Mouse (Mus musculus) stomach, postnatal 0 days (tissue): ENCODE results near the gene Gid8. TPM values are rescaled to one million over a fixed set of nuclear protein-coding genes. Genes with fewer than 3 reads are reported as not detected.
"Not testable (repeated sequence)": the region's sequence is repeated elsewhere in the genome, so short reads cannot be mapped to it uniquely, and the experiment has no call there.

Experiments
- ATAC-seq: fragments of 200-750 bp; cut with Nextera tagmentation; 2 replicates; pipeline ENCODE4 v1.8.0; 2017; ENCODE audit not compliant: low FRiP score, low TSS enrichment
- DNase-seq: peaks from one replicate; pipeline ENCODE4 v3.0.0-alpha.2; 2016; ENCODE audit warnings: low spot score
- H3K27ac ChIP-seq: fragments of 300-500 bp; sonication (generic); replicated peaks from 2 replicates; pipeline ENCODE4 v1.5.1; 2014; ENCODE audit warnings: mild to moderate bottlenecking, control low read depth
- H3K27me3 ChIP-seq: fragments of 300-500 bp; sonication (generic); 2 replicates; pipeline ENCODE4 v1.6.1; 2014; ENCODE audit warnings: low read length; ENCODE audit not compliant: control insufficient read depth, insufficient read depth
- H3K36me3 ChIP-seq: fragments of 300-500 bp; sonication (generic); 2 replicates; pipeline ENCODE4 v1.6.1; 2014; ENCODE audit warnings: low read length, mixed read lengths; ENCODE audit not compliant: control insufficient read depth, insufficient read depth
- H3K4me1 ChIP-seq: fragments of 300-500 bp; sonication (generic); replicated peaks from 2 replicates; pipeline ENCODE4 v1.6.1; 2014; ENCODE audit warnings: antibody characterized with exemption; ENCODE audit not compliant: control insufficient read depth, insufficient read depth
- H3K4me2 ChIP-seq: fragments of 300-500 bp; sonication (generic); replicated peaks from 2 replicates; pipeline ENCODE4 v1.6.1; 2014; ENCODE audit warnings: low read depth, mild to moderate bottlenecking, control low read depth, moderate library complexity
- H3K4me3 ChIP-seq: fragments of 300-500 bp; sonication (generic); 2 replicates; pipeline ENCODE4 v1.5.1; 2014; ENCODE audit warnings: low read depth, low read length, control low read depth
- H3K9ac ChIP-seq: fragments of 300-500 bp; sonication (generic); 2 replicates; pipeline ENCODE4 v1.6.1; 2014; ENCODE audit warnings: mild to moderate bottlenecking, low read length, control low read depth, mixed read lengths
- H3K9me3 ChIP-seq: fragments of 300-500 bp; sonication (generic); 2 replicates; pipeline ENCODE4 v1.6.1; 2016; ENCODE audit warnings: low read length; ENCODE audit not compliant: control insufficient read depth
- CTCF ChIP-seq: IDR thresholded peaks from 2 replicates; pipeline ENCODE4 v1.5.1; 2016; ENCODE audit warnings: antibody characterized with exemption, low read depth, mild to moderate bottlenecking, moderate library complexity
- EP300 ChIP-seq: optimal IDR thresholded peaks from 2 replicates; pipeline ENCODE3; 2016; ENCODE audit warnings: antibody characterized with exemption
- WGBS: fragments of 180-500 bp; shearing (Covaris S2); extraction: QIAGEN DNeasy Blood & Tissue Kit; methylation state at CpG from one replicate; pipeline ENCODE4 v1.1.7; 2014; 5-methylcytosine and 5-hydroxymethylcytosine counted together
- polyA plus RNA-seq: library from polyadenylated mRNA; unstranded; fragments of >200 nt; fragmentation: Nextera tagmentation; extraction: Ambion mirVana; gene quantifications from 2 replicates; pipeline ENCODE4 v1.2.1, GENCODE M21; 2015

The Gid8 gene
- polyA plus RNA-seq, 1 experiment from 2014 or later, result 60.7 TPM

DNA sequence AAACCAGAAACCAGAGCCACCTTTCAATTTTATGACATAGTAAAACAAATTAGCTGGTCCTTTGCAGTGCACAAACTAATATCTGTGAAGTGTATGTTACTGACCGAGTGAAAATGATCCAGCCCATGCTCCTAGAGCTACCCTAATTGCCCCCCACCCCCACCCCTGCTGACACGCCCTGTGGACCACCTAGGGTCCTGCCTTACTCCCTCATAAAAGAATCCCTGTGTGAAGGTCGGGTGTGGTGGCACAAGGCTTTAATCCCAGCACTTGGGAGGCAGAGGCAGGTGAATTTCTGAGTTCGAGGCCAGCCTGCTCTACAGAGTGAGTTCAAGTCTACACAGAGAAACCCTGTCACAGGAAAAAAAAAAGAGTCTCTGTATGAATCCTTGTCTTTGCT is 1.6 kb downstream of the Gid8 start:
- DNase-seq (no peak), ATAC-seq (no peak)
- H3K36me3 ChIP-seq, result peaks cover 6% of the 10 kb centered on the region
- TF ChIP-seq EP300 (no peak), CTCF (no peak)
- H3K4me2 ChIP-seq, result peak overlapping the region; percentile 68
- H3K4me3 ChIP-seq, result peak overlapping the region; percentile 99
- WGBS, result 61% methylated on average over 4 of the region's 4 CpGs
- H3K27ac ChIP-seq, result peak overlapping the region; percentile 98
- H3K9me3 ChIP-seq, result no peaks in the 10 kb centered on the region
- peaks cover 7% of the 10 kb centered on the region; the same call in 1 of the 2 replicates for H3K4me1 ChIP-seq
- H3K27me3 ChIP-seq, result no peaks in the 10 kb centered on the region
- H3K9ac ChIP-seq, result peak overlapping the region; percentile 100

DNA sequence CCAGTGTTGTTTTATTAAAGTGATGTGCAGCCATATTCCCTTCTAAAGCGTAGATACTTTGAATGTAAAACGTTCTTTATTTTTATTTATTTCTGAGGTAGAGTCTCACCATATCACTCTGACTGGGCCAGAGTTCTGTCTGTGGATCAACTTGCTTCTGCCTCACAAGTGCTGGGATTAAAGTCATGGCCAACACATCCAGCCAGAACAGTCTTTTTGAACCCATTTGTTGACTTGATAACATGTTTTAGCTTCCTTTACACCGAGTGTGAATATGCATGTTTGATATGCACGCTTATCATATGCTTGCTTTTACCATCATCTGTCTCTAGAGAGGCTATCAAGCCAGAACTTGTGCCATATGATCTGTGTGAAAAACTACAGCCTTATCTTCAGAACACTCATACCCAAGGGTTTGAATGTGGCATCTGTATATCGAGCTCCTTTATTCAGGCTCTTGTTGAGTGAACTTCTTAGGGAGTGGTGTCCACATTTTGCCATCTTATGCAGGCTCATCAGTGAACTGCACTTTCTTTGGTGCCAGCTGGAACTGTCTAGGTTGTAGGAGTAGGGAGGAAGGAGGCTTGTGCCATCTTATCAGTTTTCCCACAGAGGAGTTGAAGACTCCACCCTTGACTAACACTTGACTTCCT is 2.2 kb downstream of the Gid8 start:
- ATAC-seq, result no peak
- no peak overlapping the region for H3K4me2 ChIP-seq
- WGBS, result 89% methylated on average over 5 of the region's 5 CpGs

DNA sequence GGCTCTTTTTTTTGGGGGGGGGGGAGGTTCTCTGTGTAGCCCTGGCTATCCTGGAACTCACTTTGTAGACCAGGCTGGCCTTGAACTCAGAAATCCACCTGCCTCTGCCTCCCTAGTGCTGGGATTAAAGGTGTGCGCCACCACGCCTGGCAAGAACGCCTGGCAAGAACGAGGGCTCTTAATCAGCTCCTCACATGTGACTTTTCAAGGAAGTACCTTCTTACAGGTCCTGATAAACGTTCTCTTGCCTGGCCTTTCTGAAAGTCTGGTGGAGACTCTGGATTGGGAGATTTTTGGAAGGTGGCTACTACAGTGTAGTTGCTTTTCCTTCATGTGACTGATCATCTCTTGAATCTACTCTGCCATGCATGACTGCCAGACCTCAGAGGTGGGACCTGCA is 12.8 kb downstream of the Gid8 start:
- not testable (repeated sequence) for H3K9me3 ChIP-seq, H3K9ac ChIP-seq, H3K4me3 ChIP-seq, ATAC-seq, H3K4me2 ChIP-seq, DNase-seq, H3K27me3 ChIP-seq, H3K4me1 ChIP-seq, H3K27ac ChIP-seq
- 73% methylated on average over 5 of the region's 5 CpGs for WGBS
- H3K36me3 ChIP-seq, result peaks cover 24% of the 10 kb centered on the region

More for the DNA sequence above, 2.2 kb downstream of the Gid8 start:
- Histone ChIP-seq H3K9ac (no peak overlapping the region), H3K4me1 (peaks cover 7% of the 10 kb centered on the region; the same call in 1 of the 2 replicates), H3K27ac (no peak overlapping the region), H3K27me3 (no peaks in the 10 kb centered on the region), H3K36me3 (peaks cover 6% of the 10 kb centered on the region), H3K4me3 (no peak overlapping the region), H3K9me3 (no peaks in the 10 kb centered on the region)
- TF ChIP-seq EP300, result no peak
- no peak for TF ChIP-seq CTCF
- no peak for DNase-seq

DNA sequence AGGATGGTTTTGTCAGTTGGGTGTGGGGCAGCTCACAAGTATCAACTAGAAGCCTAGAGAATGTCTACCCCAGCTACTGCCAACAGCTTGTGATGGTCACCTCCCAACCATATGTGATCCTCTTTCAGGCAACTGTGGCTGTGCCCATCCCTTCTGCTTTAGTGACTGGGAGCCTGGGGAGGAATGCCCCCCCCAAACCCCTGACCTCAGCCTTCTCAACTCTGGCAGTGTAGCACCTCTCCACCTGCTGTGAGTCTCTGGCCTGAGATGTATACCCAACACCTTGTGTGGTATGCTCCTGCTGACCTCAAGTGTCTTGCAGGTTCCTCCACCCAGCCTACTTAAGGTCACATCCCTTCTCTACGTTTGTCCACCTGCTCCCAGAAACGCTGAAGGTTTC is 13.9 kb downstream of the Gid8 start:
- no peak overlapping the region for H3K4me2 ChIP-seq
- ATAC-seq (no peak), DNase-seq (no peak)
- H3K9me3 ChIP-seq, result no peaks in the 10 kb centered on the region
- TF ChIP-seq CTCF (no peak), EP300 (no peak)
- H3K4me3 ChIP-seq, result no peak overlapping the region
- no peaks in the 10 kb centered on the region; the same call in 1 of the 2 replicates for H3K4me1 ChIP-seq
- H3K9ac ChIP-seq, result no peak overlapping the region
- WGBS, result 53% methylated on average over 2 of the region's 2 CpGs
- H3K36me3 ChIP-seq, result peaks cover 20% of the 10 kb centered on the region
- H3K27ac ChIP-seq, result no peak overlapping the region
- H3K27me3 ChIP-seq, result no peaks in the 10 kb centered on the region

DNA sequence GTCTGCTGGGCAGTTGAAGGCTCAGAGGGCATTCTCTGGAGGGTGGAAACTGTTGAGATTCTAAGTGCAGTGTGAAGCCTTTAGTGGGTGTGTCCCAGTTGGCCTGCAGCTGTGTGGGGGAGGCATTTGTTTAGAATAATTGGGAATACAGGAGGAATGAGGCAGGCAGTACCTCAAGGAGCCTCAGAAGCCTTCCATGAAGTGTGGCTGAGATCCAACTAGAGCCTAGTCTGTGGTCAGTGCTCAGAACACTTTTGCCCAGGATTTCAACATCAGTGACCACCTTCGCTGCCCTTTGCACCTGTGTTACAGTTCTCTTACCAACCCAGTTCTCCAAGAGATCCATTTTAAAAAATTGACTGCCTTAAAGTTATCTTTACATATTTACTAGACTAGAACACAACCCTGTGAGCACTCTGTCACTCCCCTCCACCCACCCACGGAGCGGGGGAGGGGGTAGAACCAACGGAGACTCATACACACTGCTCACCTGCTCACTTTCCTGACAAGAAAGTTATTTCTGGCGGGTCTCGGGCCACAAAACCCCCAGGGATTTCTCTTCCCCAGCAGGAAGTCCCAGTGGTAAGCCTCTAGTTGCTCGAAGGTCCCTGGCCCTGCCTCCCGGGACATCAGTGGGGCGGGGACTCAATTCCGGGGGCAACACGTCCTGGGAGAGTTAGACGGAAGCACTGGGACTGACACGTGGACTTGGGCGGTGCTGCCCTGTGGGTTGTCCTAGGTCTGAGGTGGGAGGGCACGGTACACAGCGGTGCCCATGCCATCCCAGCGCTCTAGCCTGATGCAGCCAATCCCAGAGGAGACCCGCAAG is 14.9 kb downstream of the Gid8 start, which contains the start of gene Slc17a9:
Gene Slc17a9 (plus strand): TSS at position 679 of the 829 bp plus-strand sequence.
- DNase-seq (peak; percentile 84), ATAC-seq (peak; percentile 87)
- Histone ChIP-seq H3K36me3 (peaks cover 16% of the 10 kb centered on the region), H3K27me3 (no peaks in the 10 kb centered on the region), H3K4me1 (no peaks in the 10 kb centered on the region; the same call in 1 of the 2 replicates), H3K4me3 (peak within 1 kb of the TSS; percentile 29), H3K9me3 (no peaks in the 10 kb centered on the region), H3K27ac (peak within 1 kb of the TSS; percentile 65), H3K4me2 (peak within 1 kb of the TSS; percentile 57), H3K9ac (peak within 1 kb of the TSS; percentile 48)
- TF ChIP-seq CTCF (no peak), EP300 (no peak)
- 7% methylated on average over 18 of the region's 18 CpGs for WGBS

DNA sequence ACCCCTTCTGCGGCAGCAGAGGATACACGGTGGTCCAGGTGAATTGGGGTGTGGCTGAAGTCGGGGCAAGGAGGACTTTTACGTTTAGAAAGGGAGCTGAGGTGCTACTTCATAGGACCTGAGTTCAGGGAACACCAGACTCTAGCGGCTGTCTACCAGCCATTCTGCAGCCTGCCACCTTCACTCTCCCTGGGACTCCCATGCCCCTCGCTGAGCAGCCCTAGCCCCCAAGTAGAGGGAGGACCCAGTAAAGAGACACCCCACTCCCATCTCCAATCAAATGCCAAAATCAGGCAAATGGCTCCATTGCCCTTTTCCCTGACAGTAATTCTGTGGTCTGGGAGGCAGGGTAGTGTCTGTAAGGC is 15.5 kb downstream of the Gid8 start:
- peak overlapping the region; percentile 29 for H3K4me3 ChIP-seq
- peak overlapping the region; percentile 48 for H3K9ac ChIP-seq
- H3K9me3 ChIP-seq, result no peaks in the 10 kb centered on the region
- no peaks in the 10 kb centered on the region for H3K27me3 ChIP-seq
- TF ChIP-seq CTCF (no peak), EP300 (no peak)
- H3K27ac ChIP-seq, result no peak overlapping the region
- DNase-seq, result no peak
- H3K4me1 ChIP-seq, result no peaks in the 10 kb centered on the region; the same call in 1 of the 2 replicates
- ATAC-seq, result peak; percentile 30
- H3K36me3 ChIP-seq, result peaks cover 14% of the 10 kb centered on the region
- WGBS, result 0% methylated on average over 6 of the region's 6 CpGs
- H3K4me2 ChIP-seq, result peak overlapping the region; percentile 57
